Mouse (Mus musculus) kidney, postnatal 4 days (tissue): ENCODE measurements around the gene Ilf3.
"Not testable (repeated sequence)": the region's sequence is repeated elsewhere in the genome, so short reads cannot be mapped to it uniquely, and the experiment has no call there.

Experiments
- DNase-seq, 2 experiments: peaks; one replicate each; pipeline ENCODE4 v3.0.0; 2021; ENCODE audit warnings: mixed read lengths in 2 of 2

Gene Ilf3

GRCm38 (mm10) chr9:21367357-21368111 lies at the start of gene Ilf3:
Gene Ilf3, plus strand, starts transcription at chr9:21367871.
- DNase-seq, result peak; percentile 100

- DNase-seq, result no peak
These were observed 48.9 kb upstream of the Ilf3 start for GRCm38 (mm10) chr9:21318792-21319191.

DNA sequence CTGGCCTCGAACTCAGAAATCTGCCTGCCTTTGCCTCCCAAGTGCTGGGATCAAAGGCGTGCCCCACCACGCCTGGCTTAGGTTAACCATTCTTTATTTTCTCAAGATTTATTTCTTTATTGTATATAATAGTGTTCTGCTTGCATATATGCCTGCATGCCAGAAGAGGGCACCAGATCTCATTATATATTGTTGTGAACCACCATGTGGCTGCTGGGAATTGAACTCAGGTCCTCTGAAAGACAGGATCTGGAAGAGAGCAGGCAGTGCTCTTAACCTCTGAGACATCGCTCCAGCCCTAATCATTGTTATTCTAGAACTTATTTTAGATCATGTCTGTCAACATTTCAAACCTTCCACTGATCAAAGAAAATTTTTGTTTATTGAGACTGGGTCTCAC lies 48.2 kb upstream of the Ilf3 start:
- DNase-seq, result no peak

- DNase-seq, result no peak
These were observed 47.4 kb upstream of the Ilf3 start for GRCm38 (mm10) chr9:21320280-21320618.

GRCm38 (mm10) chr9:21320619-21321512 lies 46.8 kb upstream of the Ilf3 start, which contains the start of gene Slc44a2:
Gene Slc44a2, plus strand, starts transcription at chr9:21320698.
- peak; percentile 89 to 93 for DNase-seq

GRCm38 (mm10) chr9:21321513-21321835 lies 46.2 kb upstream of the Ilf3 start:
- DNase-seq, result peak; percentile 53 to 56

DNA sequence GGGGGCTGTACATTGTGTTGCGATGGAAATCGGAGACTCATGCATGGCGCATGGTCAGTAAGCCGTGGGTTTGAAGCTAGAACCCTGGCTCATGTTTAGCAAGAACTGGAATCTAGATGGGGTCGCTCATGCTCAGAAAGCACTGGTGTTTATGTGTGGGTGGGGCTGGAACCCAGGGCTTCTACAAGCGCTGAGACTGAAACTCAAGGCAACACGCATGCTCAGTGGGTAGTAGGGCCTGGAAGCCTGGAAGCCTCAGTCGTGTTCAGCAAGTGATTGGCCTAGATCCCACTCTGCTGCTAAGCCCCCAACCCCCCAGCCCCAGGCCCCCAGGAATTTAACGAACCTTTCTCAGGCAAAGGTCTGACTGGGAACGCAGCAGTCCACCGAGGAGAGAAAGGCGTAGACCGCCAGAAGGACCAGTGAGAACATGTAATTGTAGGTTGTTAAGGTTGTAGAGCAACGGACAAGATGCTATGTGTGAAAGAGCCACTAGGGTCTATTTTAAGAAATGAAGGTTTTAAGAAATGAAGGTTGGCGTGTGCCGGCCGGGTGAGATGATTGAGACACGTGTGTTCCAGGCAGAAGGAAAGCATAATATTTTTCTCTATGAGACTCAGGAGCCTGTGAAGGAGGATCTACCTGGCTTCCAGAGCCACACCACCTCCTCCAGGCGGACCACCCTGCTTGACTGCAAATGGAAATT lies 45.3 kb upstream of the Ilf3 start:
- DNase-seq, result no peak

GRCm38 (mm10) chr9:21322917-21323297 lies 44.8 kb upstream of the Ilf3 start:
- DNase-seq, result not testable (repeated sequence)

DNA sequence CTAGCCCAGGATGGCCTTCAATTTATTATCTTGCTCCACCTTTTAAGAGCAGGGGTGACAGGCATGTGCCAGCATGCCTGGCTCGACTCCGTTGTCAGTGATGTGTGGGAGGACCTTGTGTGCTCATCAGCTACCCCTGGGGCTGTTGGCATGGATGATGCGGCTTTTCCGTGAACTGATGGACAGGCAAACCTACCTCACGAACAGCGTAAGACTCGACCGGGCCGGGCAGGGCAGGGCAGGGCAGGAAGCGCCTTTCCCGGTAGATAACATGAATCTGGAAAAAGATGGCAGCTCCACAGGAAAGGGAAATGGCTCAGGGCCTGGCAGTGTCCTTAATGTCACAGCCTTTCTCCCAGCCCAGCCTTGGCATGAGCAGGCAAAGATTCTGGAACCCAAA lies 43.4 kb upstream of the Ilf3 start:
- DNase-seq, result peak in 1 of 2 experiments; percentile 40

- no peak for DNase-seq
These were observed 40.1 kb upstream of the Ilf3 start for GRCm38 (mm10) chr9:21327569-21327968.

DNA sequence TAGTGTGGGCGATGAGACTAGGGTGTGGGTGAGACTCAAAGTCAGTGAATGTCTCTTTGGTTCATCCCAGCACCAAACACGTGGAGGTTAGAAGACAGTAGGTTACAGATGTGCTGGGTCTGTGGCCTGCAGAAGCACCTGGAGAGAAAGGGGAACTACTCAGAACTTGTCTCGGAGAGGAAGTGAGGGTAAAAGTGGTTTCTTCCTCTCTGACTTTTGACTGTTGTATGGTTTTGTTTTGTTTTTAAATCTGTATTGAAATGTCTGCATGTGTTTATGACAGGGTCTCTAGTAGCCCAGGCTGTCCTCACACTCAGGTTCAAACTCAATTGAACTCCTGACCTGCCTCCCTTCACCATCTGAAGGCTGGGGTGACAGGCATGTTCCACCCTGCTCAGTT lies 39.6 kb upstream of the Ilf3 start:
- DNase-seq, result no peak

- DNase-seq, result peak in 1 of 2 experiments; percentile 22
These were observed 38.6 kb upstream of the Ilf3 start for GRCm38 (mm10) chr9:21329041-21329440.

GRCm38 (mm10) chr9:21329699-21330289 lies 37.9 kb upstream of the Ilf3 start:
- DNase-seq, result no peak

GRCm38 (mm10) chr9:21331365-21332140 lies 36.1 kb upstream of the Ilf3 start:
- no peak for DNase-seq

DNA sequence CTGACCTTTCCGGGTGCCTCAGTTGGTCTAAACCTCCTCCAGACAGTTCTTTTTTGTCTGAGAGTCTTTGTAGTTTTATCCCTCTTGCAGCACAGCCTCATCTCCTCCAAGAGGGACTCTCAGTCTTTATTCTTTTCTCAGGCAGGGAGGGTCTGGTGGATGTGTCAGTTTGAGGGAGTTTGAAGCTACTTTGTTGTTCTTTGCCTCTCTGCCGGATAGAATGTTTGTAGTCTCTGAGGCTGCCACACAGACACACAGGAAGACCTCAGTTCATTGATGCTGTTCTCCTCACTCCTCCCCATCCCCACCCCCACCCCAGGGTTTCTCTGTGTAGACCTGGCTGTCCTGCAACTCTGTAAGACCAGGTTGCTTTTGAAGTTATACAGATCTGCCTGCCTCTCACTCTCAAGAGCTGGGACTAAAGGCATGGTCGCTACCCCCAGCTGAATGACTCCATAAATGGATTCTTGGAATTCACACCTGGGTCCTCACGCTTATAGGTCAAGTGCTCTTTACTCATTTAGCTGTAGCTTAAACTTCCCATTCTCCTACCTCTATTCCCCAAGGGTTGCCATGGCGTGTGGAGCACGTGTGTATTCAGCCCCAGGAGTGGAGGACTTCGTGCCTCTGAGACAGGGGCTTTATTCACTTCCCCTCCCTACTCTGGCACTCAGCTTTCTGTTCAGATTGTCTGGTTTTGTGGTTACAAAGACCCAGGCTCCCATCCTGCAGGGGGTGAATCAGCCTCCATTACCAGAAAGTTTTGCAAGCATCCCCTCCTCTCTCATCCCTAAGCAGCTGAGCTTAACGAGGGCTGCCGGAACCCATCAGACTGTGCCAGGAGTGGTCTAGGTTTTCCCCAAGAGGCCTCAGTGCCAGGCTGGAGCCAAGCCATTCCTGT lies 35.3 kb upstream of the Ilf3 start:
- DNase-seq, result no peak

- no peak for DNase-seq
These were observed 34.1 kb upstream of the Ilf3 start for GRCm38 (mm10) chr9:21333523-21333922.

- DNase-seq, result no peak
These were observed 32.9 kb upstream of the Ilf3 start for GRCm38 (mm10) chr9:21334747-21335146.

DNA sequence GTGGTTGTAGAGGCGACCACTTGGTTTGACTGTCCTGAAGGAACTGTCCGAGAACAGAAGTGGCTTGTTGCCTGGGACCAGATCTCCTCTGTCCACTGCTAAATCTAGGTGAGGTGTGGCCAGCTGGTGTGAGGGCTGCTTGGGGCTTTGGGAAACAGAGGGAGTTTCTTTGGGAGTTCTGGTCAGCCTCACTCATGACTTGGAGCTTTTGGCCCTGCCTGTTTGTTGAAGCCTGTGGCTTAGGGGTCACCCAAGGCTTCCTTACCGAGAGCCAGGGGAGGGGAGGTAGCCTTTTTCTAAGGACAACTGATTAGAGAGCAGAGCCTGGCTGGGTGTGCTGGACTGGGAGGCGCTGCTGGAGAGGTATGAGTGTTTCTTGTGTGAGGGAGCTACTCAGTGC lies 32.3 kb upstream of the Ilf3 start:
- no peak for DNase-seq

DNA sequence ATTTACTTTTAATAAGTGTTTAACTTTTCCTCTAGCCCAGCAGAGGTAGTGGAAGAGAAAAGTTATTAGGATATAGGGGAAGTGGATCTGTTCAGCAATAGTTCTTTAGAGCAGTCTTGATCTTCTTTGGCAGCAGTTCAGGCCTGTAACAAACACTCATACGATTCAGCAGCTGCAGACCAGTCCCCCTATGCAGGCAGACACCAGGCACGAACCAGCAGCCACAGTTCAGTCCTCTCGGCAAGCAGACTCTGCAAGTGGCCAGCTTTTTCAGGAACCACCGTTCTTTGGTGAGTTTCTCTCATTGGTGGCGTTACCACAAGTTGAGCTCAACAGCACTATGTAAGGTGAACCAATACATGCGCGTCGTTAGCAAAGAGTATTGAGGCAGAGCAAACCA lies 31.2 kb upstream of the Ilf3 start:
- no peak for DNase-seq

DNA sequence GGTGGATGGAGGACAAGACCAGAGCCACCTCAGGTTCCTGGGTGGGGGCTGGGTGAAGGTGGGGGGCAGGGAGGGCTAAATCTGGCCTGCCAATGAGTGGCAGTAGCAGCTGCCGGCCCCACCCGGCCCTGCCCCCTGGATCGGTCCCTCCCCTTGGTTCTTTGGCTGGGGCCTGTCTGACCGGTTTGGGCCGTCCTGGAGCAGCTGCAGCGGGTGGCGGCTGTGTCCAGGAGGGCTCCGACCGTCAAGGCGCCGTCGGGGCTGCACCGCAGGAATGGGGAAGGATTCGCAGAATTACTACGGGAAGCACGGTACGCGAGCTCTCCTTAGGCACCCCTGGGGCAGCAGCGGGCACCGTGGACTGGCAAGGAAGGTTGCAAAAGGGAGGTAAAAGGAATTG lies 30.0 kb upstream of the Ilf3 start:
- DNase-seq, result peak; percentile 67 to 76

DNA sequence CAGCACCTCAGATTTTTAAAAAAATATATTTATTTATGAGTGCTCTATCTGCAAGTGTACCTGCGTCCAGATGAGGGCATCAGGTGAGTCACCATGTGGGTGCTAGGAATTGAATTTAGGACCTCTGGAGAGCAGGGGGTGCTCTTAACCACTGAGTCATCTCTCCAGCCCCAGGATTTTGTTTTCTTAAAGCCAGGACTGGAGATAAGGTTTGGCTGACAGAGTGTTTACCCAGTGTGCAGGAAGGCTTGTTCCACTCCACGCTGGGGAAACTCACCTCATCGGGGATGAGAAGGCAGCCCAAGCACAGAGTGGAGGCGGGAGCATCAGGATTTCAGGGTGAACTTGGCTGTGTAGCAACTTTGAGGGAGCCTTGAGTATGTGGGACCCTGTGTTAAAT lies 27.3 kb upstream of the Ilf3 start:
- DNase-seq, result no peak
